Mouse (Mus musculus) brain, embryonic 18.5 days (tissue): Measurements from ENCODE around the gene Gm28168.
"Not testable (repeated sequence)": the region's sequence is repeated elsewhere in the genome, so short reads cannot be mapped to it uniquely, and the experiment has no call there.

ENCODE experiments used
- DNase-seq: peaks from one replicate; pipeline ENCODE4 v3.0.0-alpha.2; 2012; ENCODE audit warnings: low read depth, low spot score

The Gm28168 gene

DNA sequence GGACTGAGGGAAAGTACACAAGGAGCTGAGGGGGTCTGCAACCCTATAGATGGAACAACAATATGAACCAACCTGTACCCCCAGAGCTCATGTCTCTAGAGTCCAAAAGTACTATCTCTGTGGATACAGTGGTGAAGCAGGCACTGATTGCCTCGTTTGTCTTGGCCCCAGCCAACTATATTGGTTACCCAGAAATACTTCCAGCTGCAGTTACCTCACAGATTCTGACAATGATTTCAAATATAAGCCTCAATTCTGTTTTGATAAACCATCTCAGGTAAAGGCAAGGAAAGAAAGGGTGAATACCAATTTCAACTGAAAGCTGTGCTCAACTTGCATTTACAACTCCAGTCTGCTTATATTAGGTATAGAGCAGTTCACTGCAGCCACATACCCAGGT is at the start of gene Gm28168:
Gene Gm28168 (plus strand): TSS at position 301 of the 400 bp plus-strand sequence.
- DNase-seq: not testable (repeated sequence)

DNA sequence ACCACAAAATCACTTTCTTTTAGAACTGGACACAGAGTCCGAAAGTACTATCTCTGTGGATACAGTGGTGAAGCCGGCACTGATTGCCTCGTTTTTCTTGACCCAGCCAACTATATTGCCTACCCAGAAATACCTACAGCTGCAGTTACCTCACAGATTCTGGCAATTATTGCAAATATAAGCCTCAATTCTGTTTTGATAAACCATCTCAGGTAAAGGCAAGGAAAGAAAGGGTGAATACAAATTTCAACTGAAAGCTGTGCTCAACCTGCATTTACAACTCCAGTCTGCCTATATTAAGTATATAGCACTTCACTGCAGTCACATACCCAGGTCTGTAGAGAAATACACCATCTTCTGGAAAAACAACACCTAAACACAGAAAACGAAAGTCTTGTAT is 37.8 kb downstream of the Gm28168 start, which contains the start of gene Gm7145:
Gene Gm7145 (plus strand): TSS at position 301 of the 400 bp plus-strand sequence.
- DNase-seq: no peak
